Mouse (Mus musculus) stomach, embryonic 15.5 days (tissue): ENCODE data around the gene Bcl3. TPM values are rescaled to one million over a fixed set of nuclear protein-coding genes. Genes with fewer than 3 reads are reported as not detected.

ENCODE experiments used
- ATAC-seq: fragments of 200-750 bp; cut with Nextera tagmentation; 2 replicates; pipeline ENCODE4 v1.8.0; 2017; ENCODE audit warnings: low read depth, moderate number of reproducible peaks, moderate TSS enrichment; ENCODE audit not compliant: insufficient read depth, low FRiP score
- H3K27ac ChIP-seq: fragments of 300-500 bp; sonication (generic); 2 replicates; pipeline ENCODE4 v1.5.1; 2015; ENCODE audit warnings: mild to moderate bottlenecking, inconsistent platforms
- H3K27me3 ChIP-seq: fragments of 300-500 bp; sonication (generic); replicated peaks from 2 replicates; pipeline ENCODE4 v1.6.1; 2015; ENCODE audit warnings: inconsistent platforms
- H3K36me3 ChIP-seq: fragments of 300-500 bp; sonication (generic); 2 replicates; pipeline ENCODE4 v1.6.1; 2015; ENCODE audit warnings: inconsistent platforms
- H3K4me1 ChIP-seq: fragments of 300-500 bp; sonication (generic); 2 replicates; pipeline ENCODE4 v1.6.1; 2015; ENCODE audit warnings: inconsistent platforms
- H3K4me2 ChIP-seq: fragments of 300-500 bp; sonication (generic); 2 replicates; pipeline ENCODE4 v1.6.1; 2015; ENCODE audit warnings: mild to moderate bottlenecking, inconsistent platforms
- H3K4me3 ChIP-seq: fragments of 300-500 bp; sonication (generic); replicated peaks from 2 replicates; pipeline ENCODE4 v1.5.1; 2015; ENCODE audit warnings: inconsistent platforms
- H3K9ac ChIP-seq: fragments of 300-500 bp; sonication (generic); 2 replicates; pipeline ENCODE4 v1.6.1; 2015; ENCODE audit warnings: inconsistent platforms
- H3K9me3 ChIP-seq: fragments of 300-500 bp; sonication (generic); 2 replicates; pipeline ENCODE4 v1.6.1; 2016; ENCODE audit warnings: inconsistent platforms
- WGBS: fragments of 180-500 bp; shearing (Covaris S2); methylation state at CpG from one replicate; pipeline ENCODE4 v1.1.7; 2015; 5-methylcytosine and 5-hydroxymethylcytosine counted together
- polyA plus RNA-seq: library from polyadenylated mRNA; unstranded; fragments of >200 nt; fragmentation: Nextera tagmentation; extraction: Ambion mirVana; gene quantifications from 2 replicates; pipeline ENCODE4 v1.2.1, GENCODE M21; 2015

Gene Bcl3
- polyA plus RNA-seq, 1 experiment from 2014 or later = 8.9 TPM

DNA sequence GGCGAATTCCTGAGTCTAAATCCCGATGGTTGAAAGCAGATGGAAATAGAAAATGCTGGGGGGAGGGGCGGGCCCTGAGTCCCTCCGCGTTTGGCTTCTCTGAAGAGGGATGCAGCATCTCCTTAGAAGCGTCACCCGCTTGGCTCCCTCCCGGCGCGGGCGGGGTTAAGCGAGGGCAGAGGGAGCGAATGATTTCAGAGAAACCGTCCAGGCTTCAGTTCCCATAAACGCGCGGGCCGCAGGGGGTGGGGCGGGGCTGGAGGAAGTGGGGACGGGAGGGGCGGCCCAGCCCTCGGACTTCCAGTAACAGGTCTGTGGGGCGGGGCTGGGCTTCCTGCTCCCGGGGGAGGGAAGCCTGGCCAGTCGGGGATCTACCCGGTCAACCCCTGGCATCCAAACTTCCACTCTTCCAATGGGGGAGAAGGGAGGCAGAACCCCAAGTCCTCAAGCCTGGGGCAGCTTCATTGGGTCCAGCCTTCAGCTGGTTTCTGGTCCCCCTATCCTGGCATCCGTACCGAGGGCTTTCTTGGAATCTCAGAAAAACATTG lies 6.3 kb downstream of the Bcl3 start:
- peak overlapping the region; percentile 75 for H3K4me2 ChIP-seq
- peak; percentile 67 for ATAC-seq
- H3K27me3 ChIP-seq = peaks cover 6% of the 10 kb centered on the region; the same call in 1 of the 2 replicates
- no peaks in the 10 kb centered on the region for H3K9me3 ChIP-seq
- H3K4me3 ChIP-seq = peak overlapping the region; percentile 43
- peak overlapping the region; percentile 90 for H3K27ac ChIP-seq
- H3K4me1 ChIP-seq = peaks cover 36% of the 10 kb centered on the region
- no peaks in the 10 kb centered on the region for H3K36me3 ChIP-seq
- 2% methylated on average over 28 of the region's 28 CpGs for WGBS
- H3K9ac ChIP-seq = peak overlapping the region; percentile 16; the same call in 1 of the 2 replicates

DNA sequence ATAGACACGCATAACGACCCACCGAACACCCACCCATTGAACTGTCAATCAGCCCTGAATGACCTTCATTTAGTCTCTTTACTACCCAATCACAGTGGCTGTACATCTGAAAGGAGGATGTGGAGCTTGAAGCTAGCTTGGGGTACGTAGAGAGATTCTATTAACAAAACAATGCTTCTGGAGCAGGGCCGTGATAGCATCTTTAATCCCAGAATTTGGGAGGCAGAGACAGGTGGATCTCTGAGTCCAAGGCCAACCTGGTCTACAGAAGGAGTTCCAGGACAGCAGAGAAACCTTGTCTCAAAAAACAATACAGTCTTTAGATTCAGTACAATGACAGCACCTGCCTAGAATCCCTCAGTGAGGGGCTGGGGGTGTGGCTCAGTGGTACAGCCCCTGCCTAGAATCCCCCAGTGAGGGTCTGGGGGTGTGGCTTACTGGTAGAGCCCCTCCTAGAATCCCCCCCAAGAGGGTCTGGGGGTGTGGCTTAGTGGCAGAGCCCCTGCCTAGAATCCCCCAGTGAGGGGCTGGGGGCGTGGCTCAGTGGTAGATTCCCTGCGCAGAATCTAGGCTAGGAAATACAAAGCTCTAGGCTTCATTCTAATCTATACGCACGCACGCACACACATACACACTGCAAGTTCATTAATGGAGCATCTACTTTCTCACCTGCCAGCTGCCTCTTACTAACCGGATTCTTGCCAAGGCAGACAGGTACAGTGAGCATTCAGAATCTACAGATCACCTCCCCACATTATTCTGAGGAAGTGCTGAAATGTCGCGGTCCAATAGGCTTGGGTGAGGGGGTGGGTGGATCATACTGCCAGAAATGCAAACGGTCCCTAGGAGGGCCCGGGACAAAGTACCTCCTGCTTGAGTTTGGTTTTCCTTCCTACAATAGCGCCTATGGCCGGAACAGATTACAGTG lies 7.0 kb downstream of the Bcl3 start:
- ATAC-seq = peak; percentile 6; the same call in 1 of the 2 replicates
- 35% methylated on average over 17 of the region's 17 CpGs for WGBS

DNA sequence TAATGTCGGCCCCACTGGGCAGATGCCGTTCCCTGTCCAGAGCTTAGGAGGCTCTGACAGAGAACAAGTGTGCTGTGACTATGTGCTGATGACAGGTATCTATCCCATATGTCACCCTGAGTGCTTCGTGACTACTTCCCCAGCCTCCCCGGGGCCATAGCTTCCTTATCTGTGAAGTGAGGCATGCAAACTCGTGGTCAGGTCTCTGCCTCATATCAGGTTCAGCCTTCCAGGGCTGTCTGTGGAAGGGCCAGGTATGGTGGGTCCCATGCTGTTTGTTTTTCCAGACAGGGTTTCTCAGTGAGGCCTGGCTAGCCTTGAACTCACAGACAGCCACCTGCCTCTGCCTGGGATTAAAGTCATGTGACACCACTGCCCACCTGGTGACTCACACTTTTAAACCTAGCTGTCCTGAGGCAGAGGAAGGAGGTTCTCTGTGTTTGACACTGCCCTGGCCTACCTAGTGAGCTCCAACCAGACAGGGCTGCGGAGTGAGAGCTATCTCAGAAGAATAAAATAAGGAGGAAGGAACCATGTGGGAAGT lies 8.9 kb downstream of the Bcl3 start:
- Histone ChIP-seq H3K4me3 (no peak overlapping the region), H3K9ac (no peak overlapping the region), H3K4me2 (no peak overlapping the region), H3K27me3 (peaks cover 15% of the 10 kb centered on the region; the same call in 1 of the 2 replicates), H3K4me1 (peaks cover 37% of the 10 kb centered on the region), H3K27ac (no peak overlapping the region), H3K9me3 (no peaks in the 10 kb centered on the region), H3K36me3 (no peaks in the 10 kb centered on the region)
- ATAC-seq = no peak
- WGBS = 72% methylated on average over 6 of the region's 6 CpGs

More for the DNA sequence above, 7.0 kb downstream of the Bcl3 start:
- Histone ChIP-seq H3K4me2 (peak overlapping the region; percentile 75), H3K9me3 (no peaks in the 10 kb centered on the region), H3K27me3 (peaks cover 13% of the 10 kb centered on the region; the same call in 1 of the 2 replicates), H3K36me3 (no peaks in the 10 kb centered on the region), H3K9ac (0 out of 2 replicates have a peak overlapping the region, but pooled peaks have one; percentile 16), H3K4me1 (peaks cover 42% of the 10 kb centered on the region), H3K4me3 (peak overlapping the region; percentile 43), H3K27ac (peak overlapping the region; percentile 90)

DNA sequence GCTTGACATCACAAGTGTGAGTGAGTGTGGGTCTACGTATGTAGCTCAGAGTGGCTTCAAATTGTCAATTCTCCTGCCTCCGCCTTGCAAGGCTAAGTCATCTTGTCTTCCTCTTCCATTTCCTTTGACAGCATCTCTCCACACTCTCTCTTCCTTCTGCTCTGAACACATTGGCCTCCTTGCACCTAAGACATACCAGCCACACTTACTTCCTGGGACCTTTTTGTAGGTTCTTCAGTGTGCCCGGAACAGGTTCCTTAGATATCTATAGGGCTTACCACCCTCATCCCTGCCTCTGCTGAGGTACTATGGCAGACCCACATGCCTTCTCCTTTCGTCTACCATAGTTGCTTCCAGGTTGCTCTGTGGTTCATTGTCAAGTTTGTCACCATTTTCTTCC lies 9.4 kb downstream of the Bcl3 start:
- Histone ChIP-seq H3K4me2 (no peak overlapping the region), H3K4me1 (peaks cover 34% of the 10 kb centered on the region), H3K9me3 (no peaks in the 10 kb centered on the region), H3K27ac (no peak overlapping the region), H3K9ac (no peak overlapping the region), H3K27me3 (peaks cover 15% of the 10 kb centered on the region; the same call in 1 of the 2 replicates), H3K4me3 (no peak overlapping the region), H3K36me3 (no peaks in the 10 kb centered on the region)
- 85% methylated on average over 4 of the region's 4 CpGs for WGBS
- ATAC-seq = no peak

DNA sequence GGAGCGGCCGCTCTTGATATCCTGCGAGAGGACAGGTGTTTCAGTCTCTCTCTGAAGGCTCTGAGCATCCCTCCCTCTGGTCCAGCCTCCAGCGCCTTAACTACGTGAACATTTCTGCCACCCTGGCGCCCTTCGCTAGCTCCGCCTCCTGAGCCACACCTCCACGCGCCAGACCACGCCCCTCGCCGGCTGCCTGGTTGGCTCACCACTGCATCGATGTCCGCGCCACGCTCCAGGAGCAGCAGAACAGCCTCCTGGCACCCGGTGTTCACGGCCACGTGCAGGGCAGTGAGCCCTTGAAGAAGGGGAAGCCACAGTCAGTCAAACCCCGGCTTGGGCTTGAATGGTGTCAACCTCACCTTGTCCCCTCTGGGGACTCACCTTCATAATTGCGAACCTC lies 11.5 kb downstream of the Bcl3 start:
- Histone ChIP-seq H3K4me1 (peaks cover 14% of the 10 kb centered on the region), H3K9me3 (no peaks in the 10 kb centered on the region), H3K36me3 (no peaks in the 10 kb centered on the region), H3K27me3 (peaks cover 15% of the 10 kb centered on the region; the same call in 1 of the 2 replicates), H3K4me2 (peak overlapping the region; percentile 39), H3K9ac (no peak overlapping the region), H3K4me3 (0 out of 2 replicates have a peak overlapping the region, but pooled peaks have one; percentile 4), H3K27ac (no peak overlapping the region)
- peak; percentile 23; the same call in 1 of the 2 replicates for ATAC-seq
- 8% methylated on average over 22 of the region's 22 CpGs for WGBS

DNA sequence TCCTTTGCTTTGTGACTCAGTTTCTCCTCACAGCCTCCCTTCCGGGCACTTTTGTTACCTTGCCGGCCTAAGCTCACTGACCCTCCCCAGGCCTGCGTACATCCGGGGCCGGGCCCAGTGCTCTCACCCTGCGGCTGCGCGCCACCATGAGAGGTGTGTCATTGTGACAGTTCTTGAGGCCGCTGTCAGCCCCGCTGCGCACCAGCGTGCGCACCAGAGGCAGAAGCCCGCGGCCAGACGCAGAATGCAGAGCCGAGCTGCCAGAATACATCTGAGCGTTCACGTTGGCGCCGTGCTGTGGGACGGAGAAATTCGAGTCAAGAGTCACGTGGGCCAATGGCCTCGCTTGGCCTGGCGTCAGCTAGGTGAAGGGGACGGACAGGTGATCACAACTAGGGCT lies 13.2 kb downstream of the Bcl3 start:
- WGBS = 20% methylated on average over 27 of the region's 27 CpGs
- Histone ChIP-seq H3K9me3 (no peaks in the 10 kb centered on the region), H3K4me3 (no peak overlapping the region), H3K27me3 (peaks cover 15% of the 10 kb centered on the region; the same call in 1 of the 2 replicates), H3K36me3 (no peaks in the 10 kb centered on the region; the same call in 1 of the 2 replicates), H3K9ac (no peak overlapping the region), H3K4me2 (peak overlapping the region; percentile 35; the same call in 1 of the 2 replicates), H3K27ac (no peak overlapping the region), H3K4me1 (peaks cover 7% of the 10 kb centered on the region; the same call in 1 of the 2 replicates)
- ATAC-seq = no peak

DNA sequence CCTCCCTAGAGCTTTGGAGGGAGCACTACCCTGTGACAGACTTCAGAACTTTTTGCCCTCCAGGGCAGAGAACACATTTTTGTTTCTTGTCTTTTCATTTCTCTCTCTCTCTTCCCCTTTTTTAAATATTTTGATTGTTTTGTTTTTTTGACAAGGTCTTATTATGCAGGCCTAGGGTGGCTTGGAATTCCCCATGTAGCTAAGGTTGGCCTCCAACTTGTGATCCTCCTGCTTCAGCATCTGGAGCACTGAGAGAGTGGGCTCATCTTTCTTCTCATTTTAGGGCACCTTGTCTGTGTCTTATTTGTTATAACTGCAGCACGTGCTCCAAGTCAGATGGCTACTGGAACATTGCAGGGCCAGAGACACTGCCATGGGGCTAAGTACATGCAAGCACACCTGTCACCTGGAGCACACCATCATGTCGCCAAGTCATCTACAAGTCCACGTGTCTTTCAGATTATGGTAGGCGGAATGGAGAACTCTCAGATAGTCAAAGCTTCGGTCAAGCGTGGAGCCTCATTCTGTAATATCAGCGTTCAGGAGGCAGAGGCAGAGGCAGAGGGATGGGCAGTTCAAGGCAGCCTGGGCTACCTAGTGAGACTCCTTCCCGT lies 16.1 kb downstream of the Bcl3 start:
- H3K27me3 ChIP-seq = peaks cover 11% of the 10 kb centered on the region; the same call in 1 of the 2 replicates
- H3K9ac ChIP-seq = no peak overlapping the region
- no peak for ATAC-seq
- peaks cover 7% of the 10 kb centered on the region; the same call in 1 of the 2 replicates for H3K4me1 ChIP-seq
- no peak overlapping the region for H3K27ac ChIP-seq
- H3K4me3 ChIP-seq = no peak overlapping the region
- 82% methylated on average over 8 of the region's 8 CpGs for WGBS
- H3K4me2 ChIP-seq = no peak overlapping the region
- no peaks in the 10 kb centered on the region; the same call in 1 of the 2 replicates for H3K36me3 ChIP-seq
- H3K9me3 ChIP-seq = no peaks in the 10 kb centered on the region

DNA sequence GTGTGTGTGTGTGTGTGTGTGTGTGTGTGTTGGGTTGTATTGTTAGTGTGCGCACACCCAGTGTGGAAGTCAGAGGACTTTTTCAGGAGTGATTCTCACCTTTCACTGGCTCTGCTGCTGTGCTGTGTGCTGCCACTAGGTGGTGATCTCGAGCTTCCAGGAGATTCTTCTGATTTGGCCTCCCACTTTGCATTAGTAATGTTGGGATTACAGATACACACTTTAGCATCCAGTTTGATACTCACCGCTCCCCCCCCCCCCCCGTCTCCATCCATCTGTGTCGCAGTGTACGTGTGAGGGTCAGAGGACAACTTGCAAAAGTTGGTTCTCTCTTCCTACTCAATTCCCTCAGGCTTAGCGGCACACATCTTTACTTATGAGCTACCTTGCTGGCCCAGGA lies 19.6 kb downstream of the Bcl3 start:
- H3K9ac ChIP-seq = no peak overlapping the region
- 22% methylated on average over 7 of the region's 7 CpGs for WGBS
- H3K4me2 ChIP-seq = no peak overlapping the region
- no peak overlapping the region for H3K4me3 ChIP-seq
- H3K4me1 ChIP-seq = no peaks in the 10 kb centered on the region
- no peak for ATAC-seq
- H3K27ac ChIP-seq = no peak overlapping the region
- no peaks in the 10 kb centered on the region for H3K9me3 ChIP-seq
- H3K27me3 ChIP-seq = no peaks in the 10 kb centered on the region
- H3K36me3 ChIP-seq = no peaks in the 10 kb centered on the region; the same call in 1 of the 2 replicates

DNA sequence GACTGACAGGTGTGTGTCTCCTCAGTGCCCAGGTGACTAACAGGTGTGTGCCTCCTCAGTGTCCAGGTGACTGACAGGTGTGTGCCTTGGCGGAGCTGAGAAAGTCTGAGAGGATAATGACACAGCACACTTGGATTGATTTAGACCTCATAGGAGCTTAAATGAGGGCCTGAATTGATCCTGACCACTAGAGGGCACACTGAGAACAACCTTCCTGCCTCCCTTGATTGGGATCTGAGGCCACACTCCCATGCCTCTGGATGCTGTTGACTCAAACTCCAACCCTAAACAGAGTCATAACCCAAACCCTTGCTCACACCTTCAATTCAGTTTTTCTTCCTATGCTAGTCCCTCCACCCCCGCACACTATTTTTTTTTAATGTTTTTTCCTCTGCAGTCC lies 21.8 kb downstream of the Bcl3 start:
- no peak overlapping the region for H3K4me2 ChIP-seq
- H3K4me1 ChIP-seq = 0 out of 2 replicates have a peak, but pooled peaks cover 3% of the 10 kb centered on the region
- no peaks in the 10 kb centered on the region; the same call in 1 of the 2 replicates for H3K36me3 ChIP-seq
- no peak overlapping the region for H3K4me3 ChIP-seq
- WGBS = 33% methylated on average over 2 of the region's 2 CpGs
- H3K9ac ChIP-seq = no peak overlapping the region
- no peaks in the 10 kb centered on the region for H3K9me3 ChIP-seq
- no peak for ATAC-seq
- peaks cover 10% of the 10 kb centered on the region for H3K27me3 ChIP-seq
- H3K27ac ChIP-seq = no peak overlapping the region

DNA sequence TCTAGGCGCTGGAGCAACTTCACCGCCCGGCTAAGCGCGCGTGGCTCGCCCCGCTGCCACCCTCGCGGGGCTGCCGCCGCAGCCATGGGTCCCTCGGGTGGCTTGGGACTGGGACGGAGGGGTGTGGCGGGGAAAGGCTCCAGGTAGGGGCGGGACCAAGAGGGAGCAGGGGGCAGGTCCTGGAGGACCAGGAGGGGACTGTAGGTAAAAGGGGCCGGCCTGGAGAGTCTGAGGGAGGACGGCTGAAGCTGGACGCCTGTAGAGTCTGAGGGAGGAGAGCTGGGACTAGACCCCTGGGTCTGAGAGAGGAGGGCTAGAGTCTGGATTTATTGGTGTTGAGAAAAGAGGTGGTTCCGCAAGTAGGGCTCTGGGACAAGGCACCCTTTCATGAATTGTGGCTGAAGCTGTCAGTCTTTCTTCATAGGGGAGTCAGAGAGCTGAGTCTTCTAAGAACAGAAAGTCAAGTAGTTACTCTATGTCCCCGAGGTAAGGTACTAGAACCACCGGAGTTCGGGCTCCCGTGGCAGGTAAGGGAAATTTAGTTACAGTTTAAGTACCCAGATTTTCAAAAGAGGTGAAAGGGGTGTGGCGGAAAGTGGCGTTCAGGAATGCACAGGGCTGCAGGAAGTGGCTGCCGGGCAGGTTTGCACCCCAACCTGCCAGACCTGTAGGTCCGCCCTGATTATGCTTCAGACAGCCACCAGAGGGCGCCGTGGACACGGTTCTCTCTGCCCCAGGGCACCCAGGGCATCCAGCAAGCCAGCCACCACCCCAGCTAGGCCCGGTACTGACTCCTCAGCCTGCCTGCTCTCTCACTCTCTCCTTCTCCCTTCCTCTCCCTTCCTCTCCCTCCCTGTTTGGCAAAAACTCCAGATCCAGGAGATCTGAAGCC lies 25.6 kb downstream of the Bcl3 start, which contains the start of gene Cblc:
Cblc (minus strand) TSS at position 113 of the 892 bp plus-strand sequence.
- peak within 1 kb of the TSS; percentile 57 for H3K4me2 ChIP-seq
- H3K4me1 ChIP-seq = 0 out of 2 replicates have a peak, but pooled peaks cover 6% of the 10 kb centered on the region
- peak within 1 kb of the TSS; percentile 82 for H3K27ac ChIP-seq
- H3K36me3 ChIP-seq = no peaks in the 10 kb centered on the region
- H3K9ac ChIP-seq = peak within 1 kb of the TSS; percentile 60
- no peaks in the 10 kb centered on the region for H3K9me3 ChIP-seq
- H3K27me3 ChIP-seq = peaks cover 10% of the 10 kb centered on the region
- peak within 1 kb of the TSS; percentile 48 for H3K4me3 ChIP-seq
- peak; percentile 90 for ATAC-seq
- WGBS = 4% methylated on average over 32 of the region's 32 CpGs
